Mouse (Mus musculus) colon, adult 2 months (tissue): Measurements from ENCODE around the gene Gm3033. TPM values are rescaled to one million over a fixed set of nuclear protein-coding genes. Genes with fewer than 3 reads are reported as not detected.

Experiments used
- polyA plus RNA-seq: library from polyadenylated mRNA; depleted of rRNA; stranded (reverse); fragments of >200 nt; gene quantifications from 2 replicates; pipeline ENCODE4 v1.2.3, GENCODE M21; 2012; rRNA removed

Gene Gm3033
- not detected in 2 replicates for polyA plus RNA-seq

GRCm38 (mm10) chr14:3845945-3846344 lies at the start of gene Gm3033:
Gene Gm3033 (plus strand): TSS chr14:3846245.

GRCm38 (mm10) chr14:3809774-3810173 lies 36.3 kb upstream of the Gm3033 start, which contains the start of gene Gm3002:
Gene Gm3002 (plus strand): TSS chr14:3810074.

GRCm38 (mm10) chr14:3883872-3884271 lies 37.8 kb downstream of the Gm3033 start, which contains the start of gene Gm2916:
Gene Gm2916 (plus strand): TSS chr14:3884172.

Other genes starting within 250 kb of the Gm3033 start
- gene Gm3012, start 211.7 kb upstream of the Gm3033 start, polyA plus RNA-seq = not detected in 2 replicates
- 0.07 TPM in 1 of 2 replicates, not detected in the other for gene Gm3020, start 194.2 kb upstream of the Gm3033 start, polyA plus RNA-seq
- gene Gm3043, start 157.5 kb upstream of the Gm3033 start, polyA plus RNA-seq = not detected in 2 replicates
- 0.06 TPM in 1 of 2 replicates, not detected in the other for gene Gm3002, start 36.2 kb upstream of the Gm3033 start, polyA plus RNA-seq
- gene Gm2916, start 37.9 kb downstream of the Gm3033 start, polyA plus RNA-seq = not detected in 2 replicates
- not detected in 2 replicates for gene Gm3029, start 85.5 kb downstream of the Gm3033 start, polyA plus RNA-seq
- gene Gm3095, start 117.3 kb downstream of the Gm3033 start, polyA plus RNA-seq = 0.20 TPM in 1 of 2 replicates, not detected in the other
- not detected in 2 replicates for gene Gm3099, start 152.1 kb downstream of the Gm3033 start, polyA plus RNA-seq
- not detected in 2 replicates for gene Gm5796, start 177.7 kb downstream of the Gm3033 start, polyA plus RNA-seq
- not detected in 2 replicates for gene Gm3115, start 237.9 kb downstream of the Gm3033 start, polyA plus RNA-seq